Mouse (Mus musculus): ENCODE measurements around the gene Kirrel3. TPM values are rescaled to one million over a fixed set of nuclear protein-coding genes. Genes with fewer than 3 reads are reported as not detected.

The Kirrel3 gene
- polyA plus RNA-seq, 1 experiment from 2014 or later, result 1.0 TPM

DNA sequence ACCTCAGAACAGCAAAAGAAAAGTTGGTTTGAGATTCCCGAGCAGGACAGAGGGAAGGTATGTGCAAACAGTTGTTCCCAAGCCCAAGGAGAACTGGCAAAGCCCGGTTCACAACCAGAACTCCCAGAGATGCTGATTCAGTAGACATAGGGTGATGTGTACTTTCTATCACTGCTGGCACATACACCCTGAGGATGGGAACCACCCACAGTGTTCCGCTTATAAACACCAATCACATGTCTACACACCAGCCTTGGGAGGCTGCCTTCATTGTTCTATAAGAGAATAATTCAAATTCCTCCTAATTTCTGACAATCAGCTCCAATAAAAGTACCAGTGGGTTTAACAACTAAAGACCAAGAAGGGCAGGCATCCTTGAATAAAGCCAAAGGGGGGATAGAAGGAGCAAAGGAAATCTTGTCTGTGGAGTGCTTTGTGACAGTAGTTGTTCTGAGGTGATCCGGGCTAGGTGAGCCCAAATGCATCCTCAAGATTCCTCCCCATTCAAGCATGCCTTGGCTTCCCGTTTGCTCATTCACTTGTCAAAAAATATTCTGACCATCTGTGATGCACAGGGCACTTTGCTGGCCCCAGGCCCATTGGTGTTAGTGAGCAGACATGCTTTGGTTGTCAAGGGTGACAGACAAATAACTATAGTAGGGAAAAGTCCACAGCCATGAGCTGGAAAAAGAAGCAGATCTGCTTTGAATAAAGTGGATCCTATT lies 266.5 kb downstream of the Kirrel3 start:
- DNase-seq (ENCODE audit: low spot score), result no peak
- no peak overlapping the region for H3K4me3 ChIP-seq
- 85% methylated on average over 5 of the region's 5 CpGs for WGBS
- H3K27ac ChIP-seq, result no peak overlapping the region
- H3K36me3 ChIP-seq, result no peaks in the 10 kb centered on the region
- H3K4me1 ChIP-seq, result peaks cover 8% of the 10 kb centered on the region
- no peaks in the 10 kb centered on the region for H3K9me3 ChIP-seq
- no peaks in the 10 kb centered on the region for H3K27me3 ChIP-seq (ENCODE audit: insufficient read depth, poor library complexity, severe bottlenecking)

DNA sequence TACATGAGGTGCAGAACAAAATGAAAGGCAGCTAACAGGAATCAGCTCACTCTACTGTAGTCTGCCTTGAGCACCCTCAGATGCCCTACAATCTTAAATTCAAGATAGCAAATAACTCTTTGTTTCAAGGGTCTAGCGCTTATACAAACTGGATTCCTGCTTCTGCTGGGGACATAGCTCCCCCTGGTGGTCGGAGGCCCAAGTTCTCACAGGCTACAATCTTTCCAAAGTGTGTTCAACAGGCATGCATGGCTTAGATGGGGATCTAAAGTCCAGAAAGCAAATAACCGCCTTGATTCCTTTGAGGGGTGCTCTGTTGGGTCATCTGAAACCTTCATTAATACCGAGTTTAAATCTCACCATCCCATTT lies 267.1 kb downstream of the Kirrel3 start:
- Histone ChIP-seq H3K9me3 (no peaks in the 10 kb centered on the region), H3K27ac (no peak overlapping the region), H3K27me3 (ENCODE audit: insufficient read depth, poor library complexity, severe bottlenecking) (no peaks in the 10 kb centered on the region), H3K36me3 (no peaks in the 10 kb centered on the region), H3K4me1 (peaks cover 8% of the 10 kb centered on the region), H3K4me3 (no peak overlapping the region)
- DNase-seq (ENCODE audit: low spot score), result peak; percentile 79
- WGBS, result 16% methylated on average over 4 of the region's 4 CpGs

GRCm38 (mm10) chr9:34753891-34754290 lies 268.2 kb downstream of the Kirrel3 start:
- no peak overlapping the region for H3K27ac ChIP-seq
- no peaks in the 10 kb centered on the region for H3K9me3 ChIP-seq
- H3K27me3 ChIP-seq (ENCODE audit: insufficient read depth, poor library complexity, severe bottlenecking), result no peaks in the 10 kb centered on the region
- DNase-seq (ENCODE audit: low spot score), result no peak
- no peaks in the 10 kb centered on the region for H3K36me3 ChIP-seq
- H3K4me3 ChIP-seq, result no peak overlapping the region
- H3K4me1 ChIP-seq, result peaks cover 8% of the 10 kb centered on the region
- WGBS, result 72% methylated on average over 5 of the region's 5 CpGs

GRCm38 (mm10) chr9:34754523-34755097 lies 268.9 kb downstream of the Kirrel3 start:
- Histone ChIP-seq H3K27me3 (ENCODE audit: insufficient read depth, poor library complexity, severe bottlenecking) (no peaks in the 10 kb centered on the region), H3K27ac (no peak overlapping the region), H3K4me1 (peaks cover 8% of the 10 kb centered on the region), H3K9me3 (no peaks in the 10 kb centered on the region), H3K36me3 (no peaks in the 10 kb centered on the region), H3K4me3 (no peak overlapping the region)
- 63% methylated on average over 6 of the region's 6 CpGs for WGBS
- no peak for DNase-seq (ENCODE audit: low spot score)

DNA sequence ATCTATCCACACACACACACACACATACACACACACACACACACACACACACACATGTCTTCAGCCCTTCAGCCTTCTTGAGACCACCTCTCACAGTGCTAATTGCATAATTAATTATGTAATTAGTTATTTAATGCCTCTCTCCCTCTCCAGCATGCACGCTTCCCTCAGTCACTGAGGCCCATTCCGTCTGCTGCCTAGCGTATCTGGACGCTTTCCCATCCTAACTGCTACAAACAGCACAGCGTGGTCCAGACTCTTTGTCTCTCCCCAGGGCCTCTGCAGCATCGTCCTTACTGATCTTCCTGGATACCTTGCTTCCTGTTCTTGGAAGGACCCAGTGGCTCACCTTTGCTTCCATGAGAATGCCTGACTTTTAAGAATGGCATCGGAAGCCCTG lies 270.4 kb downstream of the Kirrel3 start:
- no peak overlapping the region for H3K27ac ChIP-seq
- H3K36me3 ChIP-seq, result no peaks in the 10 kb centered on the region
- H3K4me3 ChIP-seq, result no peak overlapping the region
- H3K27me3 ChIP-seq (ENCODE audit: insufficient read depth, poor library complexity, severe bottlenecking), result no peaks in the 10 kb centered on the region
- 88% methylated on average over 7 of the region's 7 CpGs for WGBS
- no peaks in the 10 kb centered on the region for H3K9me3 ChIP-seq
- H3K4me1 ChIP-seq, result peaks cover under 1% of the 10 kb centered on the region; the same call in 1 of the 2 replicates
- no peak for DNase-seq (ENCODE audit: low spot score)

GRCm38 (mm10) chr9:34758925-34759324 lies 273.2 kb downstream of the Kirrel3 start:
- 53% methylated on average over 5 of the region's 5 CpGs for WGBS
- Histone ChIP-seq H3K36me3 (no peaks in the 10 kb centered on the region), H3K4me1 (no peaks in the 10 kb centered on the region), H3K27ac (no peak overlapping the region), H3K9me3 (no peaks in the 10 kb centered on the region), H3K4me3 (no peak overlapping the region), H3K27me3 (ENCODE audit: insufficient read depth, poor library complexity, severe bottlenecking) (no peaks in the 10 kb centered on the region)
- no peak for DNase-seq (ENCODE audit: low spot score)

DNA sequence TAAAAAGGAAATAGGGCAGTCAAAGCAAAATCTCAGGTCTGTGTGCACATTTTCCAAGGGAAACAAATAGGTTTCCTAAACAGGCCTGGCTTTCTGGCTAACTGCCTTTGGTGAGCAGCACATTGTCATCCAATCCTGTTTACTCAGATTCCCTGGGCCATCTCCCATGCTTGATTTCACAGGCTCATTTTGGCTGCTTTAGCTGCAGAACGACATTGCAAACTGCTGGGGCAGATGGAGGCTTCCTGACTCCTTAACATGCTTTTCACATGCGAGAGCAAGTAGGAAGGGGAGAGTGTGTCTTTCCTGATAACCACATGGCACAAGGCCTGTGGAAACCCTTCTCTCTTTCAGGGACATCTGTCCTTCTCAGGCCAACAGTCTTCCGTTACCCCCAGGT lies 274.8 kb downstream of the Kirrel3 start:
- no peaks in the 10 kb centered on the region for H3K27me3 ChIP-seq (ENCODE audit: insufficient read depth, poor library complexity, severe bottlenecking)
- H3K36me3 ChIP-seq, result no peaks in the 10 kb centered on the region
- no peak for DNase-seq (ENCODE audit: low spot score)
- H3K4me1 ChIP-seq, result no peaks in the 10 kb centered on the region
- H3K9me3 ChIP-seq, result no peaks in the 10 kb centered on the region
- 56% methylated on average over 3 of the region's 3 CpGs for WGBS
- H3K4me3 ChIP-seq, result no peak overlapping the region
- H3K27ac ChIP-seq, result no peak overlapping the region

GRCm38 (mm10) chr9:34766792-34767623 lies 281.3 kb downstream of the Kirrel3 start:
- H3K4me1 ChIP-seq, result no peaks in the 10 kb centered on the region
- H3K27ac ChIP-seq, result no peak overlapping the region
- no peak for DNase-seq (ENCODE audit: low spot score)
- no peak overlapping the region for H3K4me3 ChIP-seq
- no peaks in the 10 kb centered on the region for H3K9me3 ChIP-seq
- H3K36me3 ChIP-seq, result no peaks in the 10 kb centered on the region
- no peaks in the 10 kb centered on the region for H3K27me3 ChIP-seq (ENCODE audit: insufficient read depth, poor library complexity, severe bottlenecking)
- WGBS, result 64% methylated on average over 7 of the region's 7 CpGs

DNA sequence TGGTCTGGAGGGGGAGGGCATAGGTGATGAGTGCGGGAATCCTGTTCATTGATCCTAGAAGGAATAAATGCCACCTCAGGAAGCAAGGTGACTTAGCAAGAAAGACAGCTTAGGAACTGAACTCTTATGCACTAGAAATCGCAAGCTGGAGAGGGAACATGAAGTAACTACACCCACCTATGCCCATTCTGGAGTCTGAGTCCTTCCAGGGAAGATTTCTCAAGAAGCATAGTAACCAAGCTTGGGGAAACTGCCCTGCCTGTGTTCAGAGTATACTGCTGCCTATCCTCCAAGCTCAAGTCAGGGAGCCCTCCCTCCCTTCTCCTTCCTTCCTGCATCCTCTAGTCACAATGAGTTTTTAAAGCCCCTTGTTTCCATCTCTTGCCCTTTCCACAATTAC lies 283.3 kb downstream of the Kirrel3 start:
- 75% methylated on average over 2 of the region's 2 CpGs for WGBS

GRCm38 (mm10) chr9:34770951-34771350 lies 285.3 kb downstream of the Kirrel3 start:
- WGBS, result 95% methylated on average over 4 of the region's 4 CpGs
- Histone ChIP-seq H3K36me3 (no peaks in the 10 kb centered on the region), H3K27me3 (ENCODE audit: insufficient read depth, poor library complexity, severe bottlenecking) (no peaks in the 10 kb centered on the region), H3K4me1 (no peaks in the 10 kb centered on the region), H3K4me3 (no peak overlapping the region), H3K27ac (no peak overlapping the region), H3K9me3 (no peaks in the 10 kb centered on the region)
- DNase-seq (ENCODE audit: low spot score), result no peak

More for the DNA sequence above, 283.3 kb downstream of the Kirrel3 start:
- H3K4me1 ChIP-seq, result no peaks in the 10 kb centered on the region
- H3K36me3 ChIP-seq, result no peaks in the 10 kb centered on the region
- H3K9me3 ChIP-seq, result no peaks in the 10 kb centered on the region
- H3K27me3 ChIP-seq (ENCODE audit: insufficient read depth, poor library complexity, severe bottlenecking), result no peaks in the 10 kb centered on the region
- DNase-seq (ENCODE audit: low spot score), result no peak
- H3K4me3 ChIP-seq, result no peak overlapping the region
- H3K27ac ChIP-seq, result no peak overlapping the region

GRCm38 (mm10) chr9:34771401-34771800 lies 285.7 kb downstream of the Kirrel3 start:
- Histone ChIP-seq H3K4me1 (no peaks in the 10 kb centered on the region), H3K9me3 (no peaks in the 10 kb centered on the region)
- DNase-seq (ENCODE audit: low spot score), result no peak

GRCm38 (mm10) chr9:34772022-34772437 lies 286.3 kb downstream of the Kirrel3 start:
- H3K27me3 ChIP-seq (ENCODE audit: insufficient read depth, poor library complexity, severe bottlenecking), result no peaks in the 10 kb centered on the region
- DNase-seq (ENCODE audit: low spot score), result no peak
- H3K9me3 ChIP-seq, result no peaks in the 10 kb centered on the region
- no peak overlapping the region for H3K4me3 ChIP-seq
- H3K36me3 ChIP-seq, result no peaks in the 10 kb centered on the region
- H3K27ac ChIP-seq, result no peak overlapping the region
- WGBS, result 85% methylated on average over 9 of the region's 9 CpGs
- no peaks in the 10 kb centered on the region for H3K4me1 ChIP-seq

More at GRCm38 (mm10) chr9:34771401-34771800, 285.7 kb downstream of the Kirrel3 start:
- H3K27ac ChIP-seq, result no peak overlapping the region
- no peak overlapping the region for H3K4me3 ChIP-seq
- H3K36me3 ChIP-seq, result no peaks in the 10 kb centered on the region
- H3K27me3 ChIP-seq (ENCODE audit: insufficient read depth, poor library complexity, severe bottlenecking), result no peaks in the 10 kb centered on the region

DNA sequence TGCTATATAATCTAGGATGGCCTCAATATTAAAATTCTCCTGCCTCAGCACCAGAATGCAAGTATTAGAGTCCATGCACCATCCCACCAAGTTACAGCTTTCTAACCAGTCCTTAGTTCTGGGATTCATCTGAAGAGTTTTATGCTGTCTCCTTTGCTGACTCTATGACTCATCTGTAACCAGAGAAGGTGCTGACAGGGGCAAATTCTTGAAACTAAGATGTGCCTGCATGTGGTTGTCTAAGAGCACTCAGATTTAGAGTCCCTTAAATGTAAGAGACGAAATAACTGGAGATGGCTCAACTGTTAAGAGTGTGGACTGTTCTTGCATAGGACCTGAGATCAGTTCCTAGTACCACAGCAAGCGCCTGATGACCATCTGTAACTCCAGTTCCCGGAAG lies 295.7 kb downstream of the Kirrel3 start:
- H3K27me3 ChIP-seq (ENCODE audit: insufficient read depth, poor library complexity, severe bottlenecking), result no peaks in the 10 kb centered on the region
- no peaks in the 10 kb centered on the region for H3K9me3 ChIP-seq
- no peak for DNase-seq (ENCODE audit: low spot score)
- WGBS, result 70% methylated on average over 3 of the region's 3 CpGs
- H3K36me3 ChIP-seq, result no peaks in the 10 kb centered on the region
- H3K4me3 ChIP-seq, result no peak overlapping the region
- H3K4me1 ChIP-seq, result peaks cover 11% of the 10 kb centered on the region; the same call in 1 of the 2 replicates
- H3K27ac ChIP-seq, result no peak overlapping the region
